Mouse (Mus musculus): ENCODE measurements at regions not wholly inside any gene's neighbourhood (a gene's known extent, or its start where the extent isn't known, plus 50 kb on each side); places are given as distances from the start of the nearest gene placed in this dataset.
"Not testable (repeated sequence)": the region's sequence is repeated elsewhere in the genome, so short reads cannot be mapped to it uniquely, and the experiment has no call there.

GRCm38 (mm10) chr2:15273446-15273845 lies 218.6 kb upstream of the Nsun6 start:
- DNase-seq, result no peak

DNA sequence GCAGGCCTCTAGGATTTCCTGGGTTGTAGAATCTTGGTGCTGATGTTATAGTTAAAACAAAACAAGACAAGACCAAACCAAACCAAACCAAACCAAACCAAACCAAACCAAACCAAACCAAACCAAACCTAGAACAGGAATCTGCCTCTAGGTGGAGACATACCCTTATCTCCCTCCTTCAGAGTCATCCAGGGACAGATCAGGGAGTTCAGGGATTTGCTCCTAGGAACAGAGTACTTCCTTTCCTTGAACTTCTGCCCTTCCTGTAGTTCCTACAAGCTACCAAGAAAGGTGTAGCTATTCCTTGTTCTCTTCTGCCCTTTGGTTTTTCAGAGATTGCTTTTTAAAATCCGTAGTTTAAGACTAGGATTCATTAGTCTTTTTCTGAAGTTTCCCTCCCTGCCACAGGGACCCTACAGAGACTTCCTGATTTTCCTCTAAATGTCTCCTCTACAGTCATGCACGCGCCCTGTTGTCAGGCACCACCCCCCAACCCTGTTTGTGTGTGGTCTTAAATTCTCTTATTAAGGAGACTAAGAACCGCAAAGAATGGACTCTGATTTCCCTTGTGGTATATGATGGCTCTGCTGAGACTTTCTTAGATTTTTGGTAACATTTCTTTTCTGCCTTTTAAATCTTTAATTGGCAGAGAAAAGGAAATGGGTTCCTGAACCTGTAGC lies 205.8 kb upstream of the Nsun6 start:
- peak; percentile 1 for DNase-seq

DNA sequence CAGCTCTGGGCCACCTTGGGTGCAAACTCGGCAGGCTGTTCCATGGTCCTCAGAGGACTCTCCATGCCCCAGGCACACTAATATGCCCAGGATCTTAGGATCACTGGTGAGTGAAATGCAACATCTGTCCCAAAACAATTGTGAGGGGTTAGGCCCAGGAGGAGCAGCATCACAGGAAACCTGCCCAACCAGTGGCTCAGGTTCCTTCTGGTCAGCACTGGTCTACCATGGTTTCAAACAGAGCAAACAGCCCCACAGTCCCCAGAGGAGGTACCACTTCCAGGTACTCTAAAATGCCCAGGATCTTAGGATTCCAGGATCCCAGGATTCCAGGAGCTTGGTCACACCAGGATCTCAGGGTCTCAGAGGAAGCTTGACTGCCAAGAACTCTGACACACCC lies 187.4 kb upstream of the Nsun6 start:
- not testable (repeated sequence) for DNase-seq

- no peak for DNase-seq
Measured at GRCm38 (mm10) chr2:15221910-15222309, 167.0 kb upstream of the Nsun6 start.

GRCm38 (mm10) chr2:15188091-15188490 lies 133.2 kb upstream of the Nsun6 start:
- no peak for DNase-seq

GRCm38 (mm10) chr2:15181000-15181399 lies 126.1 kb upstream of the Nsun6 start:
- DNase-seq, result no peak

- no peak for DNase-seq
Measured at GRCm38 (mm10) chr2:15166435-15167024, 111.7 kb upstream of the Nsun6 start.

GRCm38 (mm10) chr2:15165830-15166229 lies 111.0 kb upstream of the Nsun6 start:
- peak; percentile 4 for DNase-seq

- no peak for DNase-seq
Measured at GRCm38 (mm10) chr2:15163732-15164418, 109.0 kb upstream of the Nsun6 start.

GRCm38 (mm10) chr2:15161831-15162230 lies 107.0 kb upstream of the Nsun6 start:
- no peak for DNase-seq

DNA sequence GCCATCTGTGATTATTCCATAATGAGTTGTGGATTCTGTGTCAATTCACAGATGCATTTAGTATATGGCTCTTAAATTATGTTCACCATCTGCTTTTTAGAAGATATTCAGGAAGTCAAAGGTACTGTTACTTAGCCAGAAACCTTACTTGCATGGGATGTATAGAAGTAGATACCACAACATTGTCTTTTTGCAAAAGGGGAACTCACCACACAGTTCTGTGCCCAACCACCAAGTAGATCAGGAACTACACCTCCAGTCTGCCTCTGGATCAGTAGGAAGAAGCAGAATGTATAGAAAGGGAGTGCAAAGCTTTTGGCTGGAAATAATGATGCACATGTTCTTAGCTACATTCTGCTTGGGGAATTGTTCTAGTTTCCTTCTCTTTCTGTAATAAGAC lies 102.8 kb upstream of the Nsun6 start:
- DNase-seq, result no peak

- no peak for DNase-seq
Measured at GRCm38 (mm10) chr2:15150823-15151222, 96.0 kb upstream of the Nsun6 start.

GRCm38 (mm10) chr2:15148381-15148780 lies 93.5 kb upstream of the Nsun6 start:
- DNase-seq, result no peak

DNA sequence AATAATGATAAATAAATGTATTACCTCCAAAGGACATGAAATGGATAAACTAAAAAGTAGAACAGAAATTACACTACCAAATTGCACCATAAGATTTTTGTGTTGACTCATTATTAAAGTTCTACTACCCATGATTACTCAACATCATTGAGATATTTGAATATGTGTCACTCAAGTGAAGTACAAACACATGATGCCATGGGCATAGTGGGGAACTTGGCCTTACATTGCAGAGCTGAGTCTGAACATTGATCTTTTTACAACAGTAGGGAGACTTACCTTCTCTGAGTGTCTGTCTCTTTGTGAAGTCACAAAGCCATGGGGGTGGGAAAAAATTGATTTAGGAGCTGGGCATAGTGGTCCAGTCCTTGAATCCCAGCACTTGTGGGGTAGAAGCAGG lies 92.1 kb upstream of the Nsun6 start:
- no peak for DNase-seq

DNA sequence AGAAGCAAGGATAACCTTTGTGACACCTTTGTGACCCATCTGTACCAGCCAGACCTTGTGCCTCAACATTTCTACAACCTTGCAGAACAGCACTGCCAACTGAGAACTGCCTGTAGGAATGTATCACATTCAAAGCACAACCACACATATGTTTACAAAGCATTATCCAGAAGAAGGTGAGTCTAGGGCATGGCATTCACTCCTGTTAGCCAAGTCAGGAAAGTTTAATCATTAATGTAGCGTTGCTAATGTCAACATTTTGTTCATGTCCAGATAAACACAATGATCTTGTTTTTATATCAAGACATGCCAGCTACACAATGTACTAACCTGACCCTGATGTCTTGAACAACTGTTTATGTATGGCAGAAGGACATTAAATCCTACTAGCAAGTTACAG lies 91.5 kb upstream of the Nsun6 start:
- DNase-seq, result no peak

DNA sequence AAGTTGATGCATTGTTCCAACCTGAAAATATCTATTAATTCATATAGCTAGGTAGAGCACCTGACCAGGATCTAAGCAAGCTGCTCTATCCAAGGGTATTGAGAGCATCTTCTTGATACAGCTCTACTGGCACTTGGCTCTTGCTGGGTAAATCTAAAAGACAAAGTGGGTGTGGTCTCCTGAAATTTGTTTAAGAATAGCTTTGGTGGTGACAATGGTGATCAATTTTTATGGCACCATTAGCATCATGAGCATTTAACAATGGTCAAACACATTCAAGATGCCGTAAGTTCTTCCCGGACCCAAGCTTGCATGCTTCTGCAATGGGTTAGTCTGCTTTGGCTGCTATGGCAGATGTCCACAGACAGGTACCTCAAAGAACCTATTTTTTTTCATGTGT lies 89.9 kb upstream of the Nsun6 start:
- no peak for DNase-seq

- DNase-seq, result no peak
Measured at GRCm38 (mm10) chr2:15139877-15140276, 85.0 kb upstream of the Nsun6 start.
